Mouse (Mus musculus) hindbrain, embryonic 11.5 days (tissue): ENCODE results near the gene Tmem63a. TPM values are rescaled to one million over a fixed set of nuclear protein-coding genes. Genes with fewer than 3 reads are reported as not detected.
"Not testable (repeated sequence)": the region's sequence is repeated elsewhere in the genome, so short reads cannot be mapped to it uniquely, and the experiment has no call there.

Experiments used
- ATAC-seq: fragments of 200-750 bp; cut with Nextera tagmentation; 2 replicates; pipeline ENCODE4 v1.8.0; 2017; ENCODE audit warnings: mild to moderate bottlenecking, moderate TSS enrichment, moderate library complexity; ENCODE audit not compliant: low FRiP score
- DNase-seq: peaks from one replicate; pipeline ENCODE4 v3.0.0-alpha.2; 2015; ENCODE audit warnings: low spot score
- H3K27ac ChIP-seq: fragments of 300-500 bp; sonication (generic); 2 replicates; pipeline ENCODE4 v1.5.1; 2014; ENCODE audit warnings: mild to moderate bottlenecking, low read depth, low read length
- H3K27me3 ChIP-seq: fragments of 300-500 bp; sonication (generic); 2 replicates; pipeline ENCODE4 v1.6.1; 2014; ENCODE audit warnings: mild to moderate bottlenecking, low read length, moderate library complexity, mixed read lengths; ENCODE audit not compliant: control insufficient read depth, insufficient read depth
- H3K36me3 ChIP-seq: fragments of 300-500 bp; sonication (generic); 2 replicates; pipeline ENCODE4 v1.6.1; 2014; ENCODE audit warnings: mild to moderate bottlenecking, low read length, moderate library complexity, mixed read lengths; ENCODE audit not compliant: control insufficient read depth, insufficient read depth
- H3K4me1 ChIP-seq: fragments of 300-500 bp; sonication (generic); replicated peaks from 2 replicates; pipeline ENCODE4 v1.6.1; 2014; ENCODE audit warnings: low read length, mixed read lengths; ENCODE audit not compliant: control insufficient read depth, insufficient read depth
- H3K4me2 ChIP-seq: fragments of 300-500 bp; sonication (generic); replicated peaks from 2 replicates; pipeline ENCODE4 v1.6.1; 2014; ENCODE audit warnings: mild to moderate bottlenecking, low read depth, low read length
- H3K4me3 ChIP-seq: fragments of 300-500 bp; sonication (generic); 2 replicates; pipeline ENCODE4 v1.5.1; 2014; ENCODE audit warnings: low read depth, low read length
- H3K9ac ChIP-seq: fragments of 300-500 bp; sonication (generic); 2 replicates; pipeline ENCODE4 v1.6.1; 2014; ENCODE audit warnings: low read depth, low read length
- H3K9me3 ChIP-seq: fragments of 300-500 bp; sonication (generic); 2 replicates; pipeline ENCODE4 v1.6.1; 2016; ENCODE audit warnings: low read length; ENCODE audit not compliant: control insufficient read depth
- WGBS: fragments of 180-500 bp; shearing (Covaris S2); extraction: QIAGEN DNeasy Blood & Tissue Kit; methylation state at CpG from one replicate; pipeline ENCODE4 v1.1.7; 2014; 5-methylcytosine and 5-hydroxymethylcytosine counted together
- polyA plus RNA-seq: library from polyadenylated mRNA; unstranded; fragments of >200 nt; fragmentation: Nextera tagmentation; extraction: Ambion mirVana; gene quantifications from 2 replicates; pipeline ENCODE4 v1.2.1, GENCODE M21; 2014

The Tmem63a gene
- 3.0 and 3.4 TPM in 2 replicates for polyA plus RNA-seq

DNA sequence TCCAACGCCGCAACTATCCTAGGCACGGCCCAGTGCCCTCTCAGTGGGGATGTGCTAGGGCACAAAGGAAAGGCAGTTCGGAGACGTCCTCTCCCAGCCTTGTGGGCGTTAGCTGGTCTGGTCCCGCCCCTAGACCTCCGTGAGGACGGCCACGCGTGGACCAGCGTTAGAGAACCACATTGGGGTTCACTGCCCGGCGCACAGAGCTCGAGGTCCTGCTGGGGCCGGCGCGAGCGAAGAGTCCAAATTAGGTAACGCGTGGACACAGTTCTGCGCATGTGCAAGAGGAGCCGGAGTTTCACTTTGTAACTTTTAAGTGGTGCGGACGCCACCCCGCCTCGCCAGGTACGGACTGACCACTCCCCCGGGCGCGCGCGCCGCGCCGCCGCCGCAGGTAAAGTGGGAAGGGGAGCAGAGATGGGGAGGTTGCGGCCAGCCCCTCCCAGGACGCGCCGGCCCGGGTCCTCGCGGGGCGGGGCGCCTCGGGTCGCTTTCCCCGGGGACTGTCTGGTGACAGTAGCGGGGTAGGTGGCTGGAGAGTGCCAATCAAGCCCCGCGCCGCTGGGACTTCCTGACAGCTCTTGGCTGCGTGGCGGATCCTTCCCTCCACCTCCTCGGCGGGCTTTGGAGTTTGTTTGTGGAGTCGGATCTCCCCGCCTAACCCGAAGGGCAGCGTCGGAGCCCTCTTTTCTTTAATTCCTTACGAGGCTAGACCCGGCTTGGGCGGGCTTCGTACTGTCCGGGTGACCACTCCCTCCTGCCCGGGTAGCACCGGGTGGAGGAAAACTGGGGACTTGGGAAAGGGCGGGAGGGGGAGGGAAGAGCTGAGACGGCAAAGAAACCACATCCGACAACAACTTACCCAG is at the start of gene Tmem63a:
Gene Tmem63a, plus strand, starts transcription at position 179 of the 866 bp plus-strand sequence.
- H3K9me3 ChIP-seq: no peaks in the 10 kb centered on the region
- peak; percentile 78 for DNase-seq
- H3K27ac ChIP-seq: no peak within 1 kb of the TSS
- under 1% methylated on average over 68 of the region's 73 CpGs for WGBS
- peak within 1 kb of the TSS; percentile 56 for H3K4me3 ChIP-seq
- peaks cover 38% of the 10 kb centered on the region for H3K27me3 ChIP-seq
- peak; percentile 75 for ATAC-seq
- 0 out of 2 replicates have a peak, but pooled peaks cover 4% of the 10 kb centered on the region for H3K4me1 ChIP-seq
- H3K36me3 ChIP-seq: no peaks in the 10 kb centered on the region
- peak within 1 kb of the TSS; percentile 60 for H3K9ac ChIP-seq
- peak within 1 kb of the TSS; percentile 84 for H3K4me2 ChIP-seq

GRCm38 (mm10) chr1:180892808-180893207 is 49.3 kb upstream of the Tmem63a start, which contains the start of gene Lefty2:
TSS of gene Lefty2 (plus strand) at chr1:180893108.
- Histone ChIP-seq H3K4me3 (no peak within 1 kb of the TSS), H3K27ac (no peak within 1 kb of the TSS), H3K36me3 (no peaks in the 10 kb centered on the region), H3K9me3 (no peaks in the 10 kb centered on the region), H3K9ac (no peak within 1 kb of the TSS), H3K4me1 (no peaks in the 10 kb centered on the region), H3K4me2 (no peak within 1 kb of the TSS), H3K27me3 (peaks cover 15% of the 10 kb centered on the region; the same call in 1 of the 2 replicates)
- DNase-seq: no peak
- no peak for ATAC-seq
- WGBS: 62% methylated on average over 10 of the region's 10 CpGs

DNA sequence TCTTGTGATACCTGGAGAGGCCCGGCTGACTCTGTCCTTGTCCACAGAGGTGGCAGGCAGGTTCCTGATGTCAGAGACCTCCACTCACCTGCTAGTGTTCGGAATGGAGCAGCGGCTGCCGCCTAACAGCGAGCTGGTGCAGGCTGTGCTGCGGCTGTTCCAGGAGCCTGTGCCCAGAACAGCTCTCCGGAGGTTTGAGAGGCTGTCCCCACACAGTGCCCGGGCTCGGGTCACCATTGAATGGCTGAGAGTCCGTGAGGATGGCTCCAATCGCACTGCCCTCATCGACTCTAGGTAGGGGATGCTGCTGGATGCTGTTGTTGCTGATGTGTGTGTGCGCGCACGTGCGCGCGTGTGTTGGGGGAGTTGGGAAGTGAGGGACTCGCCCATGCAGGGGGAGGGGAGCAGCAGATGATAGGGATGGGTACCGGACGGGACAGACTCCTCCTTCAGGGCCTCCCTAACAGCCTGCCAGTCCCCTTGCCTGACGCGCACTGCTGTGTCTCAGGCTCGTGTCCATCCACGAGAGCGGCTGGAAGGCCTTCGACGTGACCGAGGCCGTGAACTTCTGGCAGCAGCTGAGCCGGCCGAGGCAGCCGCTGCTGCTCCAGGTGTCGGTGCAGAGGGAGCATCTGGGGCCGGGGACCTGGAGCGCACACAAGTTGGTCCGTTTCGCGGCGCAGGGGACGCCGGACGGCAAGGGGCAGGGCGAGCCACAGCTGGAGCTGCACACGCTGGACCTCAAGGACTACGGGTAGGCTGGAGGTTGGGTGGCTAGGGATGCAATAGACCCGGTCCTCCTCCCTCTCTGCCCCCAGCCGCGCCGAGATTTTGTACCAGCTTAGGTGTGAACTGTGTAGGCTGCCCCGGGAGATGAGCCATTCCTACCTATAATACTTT is 47.8 kb upstream of the Tmem63a start:
- Histone ChIP-seq H3K27me3 (peaks cover 15% of the 10 kb centered on the region; the same call in 1 of the 2 replicates), H3K4me2 (peak overlapping the region; percentile 19; the same call in 1 of the 2 replicates), H3K4me3 (peak overlapping the region; percentile 13; the same call in 1 of the 2 replicates)
- H3K9me3 ChIP-seq, H3K9ac ChIP-seq, H3K36me3 ChIP-seq, H3K27ac ChIP-seq, H3K4me1 ChIP-seq: not testable (repeated sequence)
- 5% methylated on average over 43 of the region's 51 CpGs for WGBS
- peak; percentile 37 for DNase-seq
- ATAC-seq: peak; percentile 43

GRCm38 (mm10) chr1:180901107-180901506 is 41.0 kb upstream of the Tmem63a start:
- WGBS: 4% methylated on average over 4 of the region's 4 CpGs
- Histone ChIP-seq H3K4me2 (no peak overlapping the region), H3K9ac (no peak overlapping the region), H3K9me3 (no peaks in the 10 kb centered on the region), H3K27ac (no peak overlapping the region), H3K4me3 (no peak overlapping the region), H3K36me3 (no peaks in the 10 kb centered on the region), H3K4me1 (peaks cover 4% of the 10 kb centered on the region; the same call in 1 of the 2 replicates), H3K27me3 (no peaks in the 10 kb centered on the region)
- peak; percentile 73 for DNase-seq
- ATAC-seq: no peak

DNA sequence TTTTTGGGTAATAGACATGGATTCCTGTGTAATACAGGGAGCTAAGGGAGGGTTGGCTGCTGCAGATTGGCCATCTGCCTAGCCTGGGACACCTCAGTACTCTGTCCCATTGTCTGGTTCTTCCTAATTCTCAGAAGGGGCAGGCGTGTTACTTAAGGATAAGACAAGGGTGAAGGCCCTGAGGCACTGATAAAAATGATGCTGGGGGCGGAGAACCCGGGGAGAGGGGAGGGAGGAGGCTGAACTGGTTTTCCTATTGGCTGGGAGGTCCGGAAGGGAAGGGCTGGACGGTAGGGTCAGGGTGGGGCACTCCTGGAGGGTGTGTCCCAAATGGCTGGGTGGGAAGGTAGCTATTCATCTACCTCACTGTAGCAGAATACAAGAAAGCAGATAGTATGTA is 39.2 kb upstream of the Tmem63a start:
- WGBS: 30% methylated on average over 5 of the region's 5 CpGs
- H3K36me3 ChIP-seq: no peaks in the 10 kb centered on the region
- no peak overlapping the region for H3K4me3 ChIP-seq
- peaks cover 4% of the 10 kb centered on the region; the same call in 1 of the 2 replicates for H3K4me1 ChIP-seq
- H3K9me3 ChIP-seq: no peaks in the 10 kb centered on the region
- H3K9ac ChIP-seq: no peak overlapping the region
- no peak for ATAC-seq
- H3K4me2 ChIP-seq: no peak overlapping the region
- DNase-seq: no peak
- H3K27ac ChIP-seq: no peak overlapping the region
- H3K27me3 ChIP-seq: no peaks in the 10 kb centered on the region

DNA sequence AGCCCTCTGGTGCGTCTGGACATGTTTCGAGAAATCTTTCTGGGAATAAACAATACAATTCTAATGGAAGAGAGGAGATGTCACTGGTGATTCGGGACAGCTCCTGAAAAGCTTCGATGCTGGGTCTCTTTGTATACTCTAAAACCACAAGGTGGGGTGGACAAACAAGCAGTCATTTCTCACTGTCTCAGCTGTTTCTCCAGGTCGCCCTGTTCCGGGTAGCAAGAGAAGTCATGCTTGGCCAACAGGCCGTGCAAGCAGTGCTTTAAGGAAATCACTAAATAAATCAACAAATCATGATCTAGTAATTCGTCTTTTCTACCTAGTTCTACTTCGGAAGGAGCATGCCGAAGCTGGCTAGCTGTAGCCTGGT is 38.5 kb upstream of the Tmem63a start:
- H3K27ac ChIP-seq: no peak overlapping the region
- 42% methylated on average over 10 of the region's 10 CpGs for WGBS

DNA sequence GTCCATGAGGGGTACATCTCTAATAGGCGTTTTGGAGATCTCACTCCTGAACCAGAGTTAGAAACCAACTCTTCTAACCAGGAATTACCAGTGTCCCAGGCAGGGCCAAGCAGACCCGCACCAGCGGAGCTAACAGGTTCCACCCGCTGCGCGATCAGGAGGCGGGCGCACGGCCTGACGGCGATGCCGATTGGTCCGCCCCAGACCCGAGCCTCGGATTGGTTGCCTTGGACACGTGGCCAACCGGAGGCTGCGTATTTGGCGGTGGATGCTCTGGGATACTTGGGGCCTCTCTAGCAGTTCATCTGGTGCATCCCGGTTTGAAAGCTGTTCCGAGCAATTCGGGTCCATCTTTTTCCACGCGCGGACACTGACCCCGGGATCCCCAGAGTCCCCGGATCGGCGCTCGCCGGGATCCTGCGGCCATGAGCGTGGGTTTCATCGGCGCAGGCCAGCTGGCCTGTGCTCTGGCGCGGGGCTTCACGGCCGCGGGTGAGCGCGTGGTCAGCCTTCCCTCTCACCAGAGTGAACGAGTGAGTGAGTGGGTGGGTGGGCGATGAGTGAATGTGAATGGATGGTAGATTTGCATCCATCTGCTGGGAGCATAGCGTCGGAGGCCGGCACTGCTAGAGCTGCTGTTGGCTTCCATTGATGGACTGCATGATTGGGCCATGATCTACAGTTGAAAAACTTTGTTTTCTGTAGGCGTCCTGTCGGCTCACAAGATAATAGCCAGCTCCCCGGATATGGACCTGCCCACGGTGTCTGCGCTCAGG is 37.9 kb upstream of the Tmem63a start, which contains the start of gene Pycr2:
Gene Pycr2, plus strand, starts transcription at position 255 of the 776 bp plus-strand sequence.
- Histone ChIP-seq H3K27me3 (no peaks in the 10 kb centered on the region), H3K27ac (peak within 1 kb of the TSS; percentile 77), H3K4me2 (peak within 1 kb of the TSS; percentile 91), H3K9me3 (no peaks in the 10 kb centered on the region), H3K4me3 (peak within 1 kb of the TSS; percentile 88), H3K9ac (peak within 1 kb of the TSS; percentile 95), H3K36me3 (no peaks in the 10 kb centered on the region), H3K4me1 (peaks cover 4% of the 10 kb centered on the region; the same call in 1 of the 2 replicates)
- DNase-seq (peak; percentile 94), ATAC-seq (peak; percentile 98)
- WGBS: under 1% methylated on average over 52 of the region's 52 CpGs

More for the DNA sequence above, 38.5 kb upstream of the Tmem63a start:
- peak overlapping the region; percentile 88 for H3K4me3 ChIP-seq
- ATAC-seq (peak; percentile 44), DNase-seq (no peak)
- peaks cover 4% of the 10 kb centered on the region; the same call in 1 of the 2 replicates for H3K4me1 ChIP-seq
- peak overlapping the region; percentile 45 for H3K9ac ChIP-seq
- no peaks in the 10 kb centered on the region for H3K36me3 ChIP-seq
- peak overlapping the region; percentile 91 for H3K4me2 ChIP-seq
- no peaks in the 10 kb centered on the region for H3K27me3 ChIP-seq
- H3K9me3 ChIP-seq: no peaks in the 10 kb centered on the region

GRCm38 (mm10) chr1:180904815-180905080 is 37.4 kb upstream of the Tmem63a start:
- Histone ChIP-seq H3K4me1 (peaks cover 4% of the 10 kb centered on the region; the same call in 1 of the 2 replicates), H3K36me3 (no peaks in the 10 kb centered on the region), H3K4me2 (peak overlapping the region; percentile 91), H3K27me3 (no peaks in the 10 kb centered on the region), H3K27ac (no peak overlapping the region; the same call in 1 of the 2 replicates), H3K4me3 (peak overlapping the region; percentile 88), H3K9me3 (no peaks in the 10 kb centered on the region), H3K9ac (peak overlapping the region; percentile 95)
- ATAC-seq: no peak
- no peak for DNase-seq
- WGBS: 6% methylated on average over 5 of the region's 5 CpGs
